8 mouse cellular contexts compared by ENCODE assay signal in genomic region chr4:122808108-122808507, GRCm38 (mm10). TPM values are rescaled to one million over a fixed set of nuclear protein-coding genes. Genes with fewer than 3 reads are reported as not detected.
DNase-seq lines count a peak whose midpoint lies in the region; ATAC-seq lines count a peak whose summit lies in the region.

No protein-coding gene starts in this region.

- H3K27me3 ChIP-seq in kidney, embryonic 15.5 days, result peaks cover 7% of the 10 kb centered on the region; the same call in 1 of the 2 replicates
- H3K27me3 ChIP-seq in liver, embryonic 11.5 days (replicated peaks; ENCODE audit: control insufficient read depth, insufficient read depth, low read length), result no peaks in the 10 kb centered on the region
- no peaks in the 10 kb centered on the region for H3K27me3 ChIP-seq in neural tube, embryonic 12.5 days (replicated peaks)
- no peaks in the 10 kb centered on the region for H3K27me3 ChIP-seq in stomach, embryonic 15.5 days (replicated peaks)

- H3K9ac ChIP-seq in kidney, embryonic 15.5 days, result no peak overlapping the region
- no peak overlapping the region for H3K9ac ChIP-seq in liver, embryonic 11.5 days (ENCODE audit: low read depth, low read length)
- H3K9ac ChIP-seq in neural tube, embryonic 12.5 days, result no peak overlapping the region
- H3K9ac ChIP-seq in stomach, embryonic 15.5 days, result no peak overlapping the region

- H3K4me1 ChIP-seq in kidney, embryonic 15.5 days, result no peaks in the 10 kb centered on the region
- no peaks in the 10 kb centered on the region for H3K4me1 ChIP-seq in liver, embryonic 11.5 days (replicated peaks; ENCODE audit: control insufficient read depth, insufficient read depth, low read length)
- no peaks in the 10 kb centered on the region for H3K4me1 ChIP-seq in neural tube, embryonic 12.5 days
- no peaks in the 10 kb centered on the region for H3K4me1 ChIP-seq in stomach, embryonic 15.5 days

- peak; percentile 60; the same call in 1 of the 2 replicates for ATAC-seq in kidney, embryonic 15.5 days (replicated peaks; ENCODE audit: low FRiP score)
- ATAC-seq in liver, embryonic 11.5 days (replicated peaks; ENCODE audit: low FRiP score), result peak; percentile 57
- peak; percentile 75 for ATAC-seq in neural tube, embryonic 12.5 days (ENCODE audit: low FRiP score, low read depth)
- peak; percentile 43; the same call in 1 of the 2 replicates for ATAC-seq in stomach, embryonic 15.5 days (ENCODE audit: insufficient read depth, low FRiP score, low read depth)

- no peak overlapping the region for H3K27ac ChIP-seq in kidney, embryonic 15.5 days
- no peak overlapping the region for H3K27ac ChIP-seq in liver, embryonic 11.5 days (ENCODE audit: low read depth, low read length)
- no peak overlapping the region for H3K27ac ChIP-seq in neural tube, embryonic 12.5 days
- H3K27ac ChIP-seq in stomach, embryonic 15.5 days, result no peak overlapping the region

- H3K36me3 ChIP-seq in kidney, embryonic 15.5 days, result no peaks in the 10 kb centered on the region
- H3K36me3 ChIP-seq in liver, embryonic 11.5 days (ENCODE audit: control insufficient read depth, insufficient read depth, low read length), result no peaks in the 10 kb centered on the region
- no peaks in the 10 kb centered on the region for H3K36me3 ChIP-seq in neural tube, embryonic 12.5 days
- H3K36me3 ChIP-seq in stomach, embryonic 15.5 days, result no peaks in the 10 kb centered on the region

- H3K4me3 ChIP-seq in kidney, embryonic 15.5 days (replicated peaks), result no peak overlapping the region
- H3K4me3 ChIP-seq in liver, embryonic 11.5 days (ENCODE audit: low read depth, low read length), result no peak overlapping the region
- no peak overlapping the region for H3K4me3 ChIP-seq in neural tube, embryonic 12.5 days
- H3K4me3 ChIP-seq in stomach, embryonic 15.5 days (replicated peaks), result no peak overlapping the region

- WGBS in kidney, embryonic 15.5 days, result 26% methylated on average over 4 of the region's 4 CpGs
- WGBS in liver, embryonic 11.5 days, result 24% methylated on average over 4 of the region's 4 CpGs
- WGBS in neural tube, embryonic 12.5 days, result 25% methylated on average over 4 of the region's 4 CpGs
- WGBS in stomach, embryonic 15.5 days, result 25% methylated on average over 4 of the region's 4 CpGs

- peak; percentile 75 for DNase-seq in A20 (ENCODE audit: low read depth, low spot score)
- DNase-seq in adrenal gland, postnatal 14 days, result peak; percentile 85
- peak; percentile 71 for DNase-seq in embryo, embryonic 9.5 days (ENCODE audit: extremely low spot score)
- peak; percentile 6 to 33 for DNase-seq in heart, adult 9 months (ENCODE audit: low spot score in 2 of 2)
- DNase-seq in liver, embryonic 11.5 days (ENCODE audit: low spot score), result peak; percentile 63

- no peak overlapping the region for H3K4me2 ChIP-seq in kidney, embryonic 15.5 days
- H3K4me2 ChIP-seq in liver, embryonic 11.5 days, result no peak overlapping the region
- H3K4me2 ChIP-seq in neural tube, embryonic 12.5 days (replicated peaks), result no peak overlapping the region
- H3K4me2 ChIP-seq in stomach, embryonic 15.5 days, result no peak overlapping the region

- H3K9me3 ChIP-seq in kidney, embryonic 15.5 days (replicated peaks), result no peaks in the 10 kb centered on the region
- no peaks in the 10 kb centered on the region for H3K9me3 ChIP-seq in liver, embryonic 11.5 days (ENCODE audit: control insufficient read depth, low read length)
- H3K9me3 ChIP-seq in neural tube, embryonic 12.5 days, result no peaks in the 10 kb centered on the region
- no peaks in the 10 kb centered on the region for H3K9me3 ChIP-seq in stomach, embryonic 15.5 days

RNA-seq across cellular contexts. Expression of gene Ppt1, which starts 27.9 kb away (rescaled TPM):
- 48.6 and 55.9 TPM in 2 replicates for total RNA-seq in adrenal gland, postnatal 14 days (2021)
- polyA plus RNA-seq in kidney, embryonic 15.5 days (2015; fragmentation: Nextera tagmentation; extraction: Ambion mirVana), result 76.1 and 82.4 TPM in 2 replicates
- 42.9 and 44.5 TPM in 2 replicates for polyA plus RNA-seq in liver, embryonic 11.5 days (2014; fragmentation: Nextera tagmentation; extraction: Ambion mirVana)
- 71.2 and 72.9 TPM in 2 replicates for polyA plus RNA-seq in neural tube, embryonic 12.5 days (2016; fragmentation: Nextera tagmentation; extraction: Ambion mirVana)
- polyA plus RNA-seq in stomach, embryonic 15.5 days (2015; fragmentation: Nextera tagmentation; extraction: Ambion mirVana), result 73.9 and 80.4 TPM in 2 replicates

Comparison
In these comparisons a context has a peak if more than half of its experiments do, and no peak if none do; other contexts are left out.
1. DNase-seq: peak in every context shown above with its lines; median percentile 85 in adrenal gland, postnatal 14 days; 75 in A20; 71 in embryo, embryonic 9.5 days; 63 in liver, embryonic 11.5 days; 20 in heart, adult 9 months.